Mouse (Mus musculus) kidney, adult 2 months (tissue): ENCODE measurements around the gene Elfn2.

Experiments used
- CTCF ChIP-seq: fragments of 200-500 bp; conservative IDR thresholded peaks from 2 replicates; pipeline ENCODE4 v1.5.1; 2011; ENCODE audit warnings: low read depth, mild to moderate bottlenecking, control low read depth, low read length, moderate library complexity, mixed read lengths; ENCODE audit not compliant: insufficient read depth, insufficient read length
- POLR2A ChIP-seq: fragments of 200-500 bp; IDR thresholded peaks from one replicate; pipeline ENCODE4 v1.6.1; 2011; ENCODE audit warnings: low read depth, low read length, control low read depth

GRCm38 (mm10) chr15:78730315-78731049 lies 11.9 kb upstream of the Elfn2 start:
- TF ChIP-seq POLR2A, result no peak
- TF ChIP-seq CTCF, result no peak
